Mouse (Mus musculus) limb, embryonic 10.5 days (tissue): Measurements from ENCODE around the gene Txndc12. TPM values are rescaled to one million over a fixed set of nuclear protein-coding genes. Genes with fewer than 3 reads are reported as not detected.
A peak's percentile ranks its signal among the peaks of the same experiment; 100 is the strongest.

Experiments
- DNase-seq: peaks from one replicate; pipeline ENCODE4 v3.0.0-alpha.2; 2017; ENCODE audit warnings: low spot score
- H3K27ac ChIP-seq: fragments of 300-500 bp; sonication (generic); 2 replicates; pipeline ENCODE4 v1.5.1; 2016; ENCODE audit warnings: mild to moderate bottlenecking
- H3K27me3 ChIP-seq: fragments of 300-500 bp; sonication (generic); 2 replicates; pipeline ENCODE4 v1.6.1; 2016; ENCODE audit warnings: low read depth, mild to moderate bottlenecking; ENCODE audit not compliant: poor library complexity, severe bottlenecking
- H3K36me3 ChIP-seq: fragments of 300-500 bp; sonication (generic); 2 replicates; pipeline ENCODE4 v1.6.1; 2016; ENCODE audit warnings: mild to moderate bottlenecking, moderate library complexity
- H3K4me1 ChIP-seq: fragments of 300-500 bp; sonication (generic); 2 replicates; pipeline ENCODE4 v1.6.1; 2016
- H3K4me3 ChIP-seq: fragments of 300-500 bp; sonication (generic); 2 replicates; pipeline ENCODE4 v1.5.1; 2016; ENCODE audit warnings: mild to moderate bottlenecking, moderate library complexity
- H3K9me3 ChIP-seq: fragments of 300-500 bp; sonication (generic); replicated peaks from 2 replicates; pipeline ENCODE4 v1.6.1; 2016; ENCODE audit warnings: mild to moderate bottlenecking
- WGBS: fragments of 180-500 bp; shearing (Covaris S2); methylation state at CpG from one replicate; pipeline ENCODE4 v1.1.7; 2016; 5-methylcytosine and 5-hydroxymethylcytosine counted together
- polyA plus RNA-seq: library from polyadenylated mRNA; unstranded; fragments of >200 nt; fragmentation: Nextera tagmentation; extraction: Ambion mirVana; gene quantifications from 2 replicates; pipeline ENCODE4 v1.2.1, GENCODE M21; 2016

Gene Txndc12
- 93.4 and 102 TPM in 2 replicates for polyA plus RNA-seq

DNA sequence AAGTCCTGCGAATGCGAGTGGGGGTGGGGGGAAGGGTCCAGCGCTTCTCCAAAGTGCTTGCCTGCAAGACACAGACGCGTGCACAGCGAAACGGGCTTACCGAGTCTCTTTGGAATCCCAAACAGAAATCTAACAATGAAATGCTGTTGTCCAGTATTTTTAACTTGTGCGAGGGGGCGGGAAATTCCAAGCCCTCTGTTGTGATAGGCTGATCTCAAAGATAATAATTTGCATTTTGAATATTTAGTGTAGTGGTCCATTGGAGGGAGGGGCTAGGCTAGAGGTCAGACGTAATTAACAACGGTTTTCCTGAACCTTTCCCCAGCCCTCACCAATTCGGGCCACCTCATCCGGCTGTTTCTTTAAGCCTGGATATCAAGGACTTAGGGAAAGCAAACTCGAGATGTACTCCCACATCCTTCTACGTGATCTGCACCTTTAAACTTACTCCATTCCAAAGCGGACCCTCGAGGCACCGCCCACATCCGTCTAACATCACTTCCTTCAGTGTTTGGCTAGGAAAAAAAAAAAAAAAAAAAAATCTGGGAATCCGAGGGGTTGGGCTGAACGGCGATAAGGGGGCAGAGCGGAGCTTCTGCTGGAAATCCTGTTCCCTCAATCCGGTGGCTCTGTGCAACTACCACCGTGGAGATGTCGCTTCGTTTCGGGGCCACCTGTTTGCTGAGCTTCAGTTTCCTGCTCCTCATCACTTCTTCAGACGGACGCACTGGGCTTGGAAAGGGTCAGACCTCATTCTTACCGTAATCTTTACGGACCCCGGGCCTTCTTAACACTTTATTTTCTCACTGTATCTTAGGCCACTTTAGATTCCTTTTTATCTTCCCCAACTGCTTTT is at the start of gene Txndc12:
Gene Txndc12 (plus strand): TSS at position 487 of the 856 bp plus-strand sequence.
- DNase-seq, result peak; percentile 85
- Histone ChIP-seq H3K9me3 (no peaks in the 10 kb centered on the region), H3K36me3 (peaks cover 16% of the 10 kb centered on the region), H3K4me3 (peak within 1 kb of the TSS; percentile 97), H3K27ac (peak within 1 kb of the TSS; percentile 100), H3K4me1 (peaks cover 22% of the 10 kb centered on the region), H3K27me3 (no peaks in the 10 kb centered on the region)
- WGBS, result 0% methylated on average over 34 of the region's 34 CpGs

DNA sequence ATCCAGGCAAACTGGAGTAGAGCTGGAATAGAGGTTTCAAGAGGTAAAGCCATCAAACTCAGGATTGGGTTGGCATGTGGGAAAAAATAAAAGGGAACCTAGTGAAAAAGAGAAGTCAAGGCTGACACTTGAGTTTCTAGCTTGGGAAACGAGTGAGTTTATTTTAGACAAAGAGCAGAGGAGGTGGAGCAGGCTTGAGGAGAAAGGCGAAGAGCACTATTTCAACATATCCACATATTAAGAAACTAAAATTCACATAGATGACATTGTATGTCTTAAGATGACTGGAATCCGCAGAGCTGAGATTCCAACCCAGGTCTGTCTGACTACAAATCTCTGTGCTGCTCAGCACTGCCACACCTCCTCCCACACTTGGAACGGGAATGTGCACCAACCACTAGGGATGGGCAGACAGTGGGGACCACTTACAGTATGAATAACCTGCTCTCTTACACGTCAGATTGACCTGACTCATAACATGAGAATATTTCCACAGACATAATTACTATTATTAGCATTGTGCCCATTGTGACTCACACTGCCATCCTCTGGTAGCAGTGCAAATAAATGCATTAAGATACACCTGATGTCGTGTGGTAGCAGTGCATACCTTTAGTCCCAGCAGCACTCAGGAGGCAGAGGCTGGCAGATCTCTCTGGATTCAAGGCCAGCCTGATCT is 45.0 kb upstream of the Txndc12 start:
- DNase-seq, result no peak
- Histone ChIP-seq H3K27me3 (no peaks in the 10 kb centered on the region), H3K27ac (no peak overlapping the region), H3K4me1 (no peaks in the 10 kb centered on the region), H3K4me3 (no peak overlapping the region), H3K9me3 (no peaks in the 10 kb centered on the region), H3K36me3 (no peaks in the 10 kb centered on the region)
- 79% methylated on average over 6 of the region's 6 CpGs for WGBS

DNA sequence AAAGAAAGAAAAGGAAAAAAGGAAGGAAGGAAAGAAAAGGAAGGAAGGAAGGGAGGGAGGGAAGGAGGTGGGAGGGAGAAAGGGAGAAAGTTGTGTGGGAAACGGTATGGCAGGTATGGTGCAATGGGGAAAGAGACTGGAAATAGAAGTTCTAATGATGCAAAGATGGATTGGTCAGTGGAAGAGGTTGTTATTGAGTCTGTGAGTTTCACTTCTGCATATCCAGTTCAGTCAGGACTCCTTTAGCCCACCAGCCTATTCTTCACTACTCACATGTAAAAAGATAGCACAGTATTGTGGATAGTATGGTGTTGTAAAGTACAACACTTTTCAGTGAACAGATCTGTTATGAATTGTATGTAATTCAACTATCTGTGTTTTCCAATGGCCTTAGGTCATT is 43.9 kb upstream of the Txndc12 start:
- no peak for DNase-seq
- H3K4me3 ChIP-seq, result no peak overlapping the region
- H3K36me3 ChIP-seq, result no peaks in the 10 kb centered on the region
- no peaks in the 10 kb centered on the region for H3K27me3 ChIP-seq
- no peaks in the 10 kb centered on the region for H3K9me3 ChIP-seq
- 78% methylated on average over 1 of the region's 1 CpGs for WGBS
- no peak overlapping the region for H3K27ac ChIP-seq
- no peaks in the 10 kb centered on the region for H3K4me1 ChIP-seq

DNA sequence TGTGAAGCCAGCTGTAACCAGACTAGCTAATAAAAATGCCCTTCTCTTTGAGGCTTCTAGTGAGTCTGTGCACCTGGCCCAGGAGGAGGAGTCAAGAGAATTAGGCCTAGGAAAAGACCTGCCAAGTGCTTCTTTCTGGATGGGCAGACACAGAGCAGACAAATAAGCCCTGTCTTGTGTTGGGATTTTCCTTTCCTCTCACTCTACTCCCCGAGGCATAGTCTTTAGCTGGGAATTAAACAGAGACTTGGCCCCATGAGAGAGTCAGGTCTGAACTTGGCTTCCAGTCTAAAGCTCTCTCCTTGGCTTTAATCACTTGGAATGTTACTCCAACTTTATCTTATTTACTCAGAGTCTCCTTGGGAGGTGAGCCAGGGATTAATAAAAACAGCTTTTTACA is 40.5 kb upstream of the Txndc12 start:
- H3K9me3 ChIP-seq, result no peaks in the 10 kb centered on the region
- no peaks in the 10 kb centered on the region for H3K4me1 ChIP-seq
- DNase-seq, result no peak
- no peak overlapping the region for H3K27ac ChIP-seq
- no peaks in the 10 kb centered on the region for H3K27me3 ChIP-seq
- H3K4me3 ChIP-seq, result no peak overlapping the region
- no peaks in the 10 kb centered on the region for H3K36me3 ChIP-seq
- WGBS, result 61% methylated on average over 1 of the region's 1 CpGs

GRCm38 (mm10) chr4:108796701-108797100 is 37.7 kb upstream of the Txndc12 start:
- WGBS, result 49% methylated on average over 4 of the region's 4 CpGs
- H3K4me1 ChIP-seq, result no peaks in the 10 kb centered on the region
- H3K27me3 ChIP-seq, result no peaks in the 10 kb centered on the region
- no peak overlapping the region for H3K4me3 ChIP-seq
- DNase-seq, result no peak
- H3K9me3 ChIP-seq, result no peaks in the 10 kb centered on the region
- no peaks in the 10 kb centered on the region for H3K36me3 ChIP-seq
- no peak overlapping the region for H3K27ac ChIP-seq

- 55% methylated on average over 2 of the region's 2 CpGs for WGBS
- no peaks in the 10 kb centered on the region for H3K36me3 ChIP-seq
- no peaks in the 10 kb centered on the region for H3K27me3 ChIP-seq
- H3K4me3 ChIP-seq, result no peak overlapping the region
- DNase-seq, result peak; percentile 56
- no peak overlapping the region for H3K27ac ChIP-seq
- H3K4me1 ChIP-seq, result no peaks in the 10 kb centered on the region
- no peaks in the 10 kb centered on the region for H3K9me3 ChIP-seq
Measured at GRCm38 (mm10) chr4:108798083-108798830, 36.1 kb upstream of the Txndc12 start.

GRCm38 (mm10) chr4:108803535-108803934 is 30.9 kb upstream of the Txndc12 start:
- H3K4me1 ChIP-seq, result no peaks in the 10 kb centered on the region

DNA sequence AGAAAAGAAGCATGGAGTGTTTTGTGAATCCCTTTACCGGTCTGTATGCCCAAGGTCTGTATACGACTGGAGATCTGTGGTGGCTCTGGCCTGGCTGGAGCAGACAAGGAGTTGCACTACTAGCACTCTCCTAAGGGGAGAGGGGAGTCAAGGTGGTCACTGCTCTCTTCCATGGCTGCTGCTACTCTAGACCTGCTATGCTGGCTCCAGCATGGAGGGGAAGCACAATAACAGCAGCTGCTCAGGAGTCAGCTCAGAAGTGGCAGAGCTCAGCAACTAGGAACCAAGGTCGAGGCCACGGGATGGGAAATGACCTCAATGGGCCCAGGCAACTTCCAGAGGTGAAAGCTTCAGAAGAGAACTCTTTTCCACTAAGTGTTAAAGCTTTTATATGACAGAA is 23.3 kb upstream of the Txndc12 start:
- Histone ChIP-seq H3K27ac (no peak overlapping the region), H3K9me3 (no peaks in the 10 kb centered on the region), H3K4me1 (no peaks in the 10 kb centered on the region), H3K36me3 (peaks cover 16% of the 10 kb centered on the region), H3K4me3 (no peak overlapping the region), H3K27me3 (no peaks in the 10 kb centered on the region)
- 66% methylated on average over 4 of the region's 4 CpGs for whole genome bisulfite sequencing
- DNase-seq, result no peak

More at GRCm38 (mm10) chr4:108803535-108803934, 30.9 kb upstream of the Txndc12 start:
- no peaks in the 10 kb centered on the region for H3K27me3 ChIP-seq
- no peak overlapping the region for H3K27ac ChIP-seq
- H3K9me3 ChIP-seq, result no peaks in the 10 kb centered on the region
- WGBS, result 88% methylated on average over 2 of the region's 2 CpGs
- H3K4me3 ChIP-seq, result no peak overlapping the region
- no peak for DNase-seq
- H3K36me3 ChIP-seq, result no peaks in the 10 kb centered on the region

DNA sequence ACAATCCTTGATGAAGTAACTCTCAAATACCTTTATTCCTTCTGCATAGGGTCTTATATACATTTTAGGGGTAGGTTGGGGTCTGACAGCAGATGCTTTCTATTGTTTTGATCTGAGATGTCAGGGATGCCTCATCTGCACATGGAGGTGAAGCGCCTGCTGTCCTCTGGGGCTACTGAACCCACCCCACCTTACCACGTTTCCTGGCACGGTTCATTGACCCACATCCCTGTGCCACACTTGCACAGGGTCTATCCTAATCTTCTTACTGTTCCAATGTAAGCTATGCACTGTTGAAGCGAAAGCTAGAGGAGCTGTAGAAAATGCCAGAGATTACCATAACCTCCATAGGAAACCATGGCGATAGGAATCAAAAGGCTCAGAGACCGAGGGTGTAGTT is 22.9 kb upstream of the Txndc12 start:
- WGBS, result 75% methylated on average over 6 of the region's 6 CpGs
- DNase-seq, result no peak
- no peak overlapping the region for H3K4me3 ChIP-seq
- H3K4me1 ChIP-seq, result no peaks in the 10 kb centered on the region
- peaks cover 16% of the 10 kb centered on the region for H3K36me3 ChIP-seq
- no peaks in the 10 kb centered on the region for H3K9me3 ChIP-seq
- H3K27me3 ChIP-seq, result no peaks in the 10 kb centered on the region
- no peak overlapping the region for H3K27ac ChIP-seq

- Histone ChIP-seq H3K36me3 (peaks cover 97% of the 10 kb centered on the region), H3K27me3 (no peaks in the 10 kb centered on the region), H3K27ac (no peak overlapping the region), H3K4me3 (no peak overlapping the region), H3K4me1 (no peaks in the 10 kb centered on the region), H3K9me3 (no peaks in the 10 kb centered on the region)
- WGBS, result 96% methylated on average over 3 of the region's 3 CpGs
- no peak for DNase-seq
Measured at GRCm38 (mm10) chr4:108825677-108826076, 8.7 kb upstream of the Txndc12 start.

GRCm38 (mm10) chr4:108826096-108826495 is 8.3 kb upstream of the Txndc12 start:
- H3K36me3 ChIP-seq, result peaks cover 93% of the 10 kb centered on the region
- DNase-seq, result no peak
- WGBS, result 88% methylated on average over 1 of the region's 1 CpGs
- no peak overlapping the region for H3K4me3 ChIP-seq
- H3K4me1 ChIP-seq, result no peaks in the 10 kb centered on the region
- H3K9me3 ChIP-seq, result no peaks in the 10 kb centered on the region
- H3K27ac ChIP-seq, result no peak overlapping the region
- H3K27me3 ChIP-seq, result no peaks in the 10 kb centered on the region

- no peak overlapping the region for H3K27ac ChIP-seq
- no peaks in the 10 kb centered on the region for H3K27me3 ChIP-seq
- WGBS, result 88% methylated on average over 2 of the region's 2 CpGs
- H3K36me3 ChIP-seq, result peaks cover 88% of the 10 kb centered on the region
- H3K4me3 ChIP-seq, result no peak overlapping the region
- H3K4me1 ChIP-seq, result peaks cover 1% of the 10 kb centered on the region; the same call in 1 of the 2 replicates
- no peaks in the 10 kb centered on the region for H3K9me3 ChIP-seq
- DNase-seq, result no peak
Measured at GRCm38 (mm10) chr4:108826643-108827042, 7.8 kb upstream of the Txndc12 start.

DNA sequence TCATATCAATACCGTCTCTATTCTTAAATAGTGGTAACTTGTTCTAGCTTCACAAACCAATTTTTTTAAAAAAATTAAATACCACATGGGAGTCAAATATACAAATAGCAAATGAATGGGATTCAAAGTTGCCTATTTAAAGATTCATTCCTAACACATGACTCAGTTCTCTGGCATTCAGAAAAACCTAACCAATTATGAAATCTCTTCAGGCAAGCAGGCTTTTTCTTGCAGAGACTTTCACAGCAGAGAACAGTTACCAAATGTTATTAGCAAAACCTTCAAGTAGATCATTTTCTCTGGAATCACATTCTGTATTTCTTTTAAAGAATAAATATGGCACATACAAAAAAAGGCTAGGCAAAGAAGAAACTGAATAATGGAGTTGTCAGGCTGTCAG is 3.7 kb upstream of the Txndc12 start:
- 98% methylated on average over 1 of the region's 1 CpGs for WGBS
- H3K4me1 ChIP-seq, result peaks cover 15% of the 10 kb centered on the region
- H3K36me3 ChIP-seq, result peaks cover 47% of the 10 kb centered on the region

More for the DNA sequence above, 3.7 kb upstream of the Txndc12 start:
- Histone ChIP-seq H3K27me3 (no peaks in the 10 kb centered on the region), H3K4me3 (no peak overlapping the region), H3K27ac (no peak overlapping the region), H3K9me3 (no peaks in the 10 kb centered on the region)
- no peak for DNase-seq
